ENCODE assay signal across 37 mouse cellular contexts in genomic region chr2:122154479-122154878, GRCm38 (mm10). TPM values are rescaled to one million over a fixed set of nuclear protein-coding genes. Genes with fewer than 3 reads are reported as not detected.
"Had no signal": no experiment of that assay in that cellular context is flagged by ENCODE, and none has a peak within 500 bp of the region (broad histone marks: within the 10 kb centered on the region; RNA-seq: fewer than 3 reads in every experiment).

No protein-coding gene starts in this region.

- H3K4me3 ChIP-seq: gastrocnemius, adult 2 months; heart, embryonic 13.5 days; heart, embryonic 15.5 days; hindbrain, embryonic 10.5 days; hindbrain, embryonic 12.5 days; layer of hippocampus, adult 2 months; left cerebral cortex, adult 2 months; limb, embryonic 10.5 days; limb, embryonic 12.5 days had no signal

- H3K27me3 ChIP-seq: heart, embryonic 13.5 days; heart, embryonic 15.5 days; hindbrain, embryonic 12.5 days; limb, embryonic 12.5 days had no signal

- H3K4me2 ChIP-seq: heart, embryonic 11.5 days; heart, embryonic 13.5 days; heart, embryonic 15.5 days; hindbrain, embryonic 12.5 days; hindbrain, embryonic 14.5 days; limb, embryonic 12.5 days had no signal

- H3K27ac ChIP-seq: gastrocnemius, adult 2 months; heart, embryonic 13.5 days; heart, embryonic 15.5 days; hindbrain, embryonic 10.5 days; hindbrain, embryonic 12.5 days; hindbrain, embryonic 14.5 days; layer of hippocampus, adult 2 months; left cerebral cortex, adult 2 months; limb, embryonic 10.5 days; limb, embryonic 12.5 days; liver, embryonic 14.5 days had no signal

- H3K9me3 ChIP-seq: heart, embryonic 13.5 days; heart, embryonic 15.5 days; hindbrain, embryonic 10.5 days; hindbrain, embryonic 12.5 days; limb, embryonic 10.5 days; limb, embryonic 12.5 days had no signal

- ATAC-seq: hindbrain, embryonic 16.5 days; intestine, postnatal 0 days had no signal

- H3K9ac ChIP-seq: heart, embryonic 13.5 days; heart, embryonic 15.5 days; hindbrain, embryonic 12.5 days; hindbrain, embryonic 14.5 days; limb, embryonic 12.5 days; liver, embryonic 14.5 days had no signal

- H3K4me1 ChIP-seq: hindbrain, embryonic 10.5 days; hindbrain, embryonic 12.5 days; limb, embryonic 10.5 days; limb, embryonic 12.5 days had no signal

- DNase-seq: gastrocnemius, adult 2 months; gastrocnemius, postnatal 10 days; gastrocnemius, postnatal 25 days; heart, postnatal 4 days; kidney, adult 18-20 months; kidney, adult 8-10 months; kidney, postnatal 10 days; kidney, postnatal 25 days; kidney, postnatal 4 days; liver had no signal

RNA-seq across cellular contexts. Expression of gene Trim69, which starts 6.0 kb away (rescaled TPM):
- total RNA-seq: gastrocnemius, adult 2 months; gastrocnemius, postnatal 10 days; gastrocnemius, postnatal 25 days; gastrocnemius, postnatal 4 days; granulocyte monocyte progenitor cell, adult 5-6 weeks; heart, postnatal 25 days; heart, postnatal 4 days; layer of hippocampus, adult 2 months; layer of hippocampus, postnatal 10 days; layer of hippocampus, postnatal 25 days; left cerebral cortex, adult 2 months; left cerebral cortex, postnatal 14 days; left cerebral cortex, postnatal 36 days had no signal
- polyA plus RNA-seq: heart, embryonic 13.5 days; heart, embryonic 15.5 days; heart, postnatal 0 days; hindbrain, embryonic 10.5 days; hindbrain, embryonic 12.5 days; hindbrain, embryonic 14.5 days; intestine, embryonic 14.5 days; kidney, embryonic 14.5 days; kidney, embryonic 16.5 days; limb, embryonic 12.5 days had no signal

RNA-seq across cellular contexts. Expression of gene Patl2, which starts 31.5 kb away (rescaled TPM):
- total RNA-seq: gastrocnemius, adult 2 months; gastrocnemius, postnatal 10 days; gastrocnemius, postnatal 25 days; gastrocnemius, postnatal 4 days; granulocyte monocyte progenitor cell, adult 5-6 weeks; heart, postnatal 25 days; heart, postnatal 4 days; layer of hippocampus, adult 2 months; layer of hippocampus, postnatal 10 days; layer of hippocampus, postnatal 25 days; left cerebral cortex, adult 2 months; left cerebral cortex, postnatal 36 days had no signal
- polyA plus RNA-seq: heart, embryonic 11.5 days; heart, embryonic 13.5 days; hindbrain, embryonic 10.5 days; hindbrain, embryonic 12.5 days; hindbrain, embryonic 14.5 days; intestine, embryonic 14.5 days; kidney, embryonic 14.5 days; kidney, embryonic 16.5 days; limb, embryonic 10.5 days; limb, embryonic 12.5 days had no signal

RNA-seq across cellular contexts. Expression of gene Terb2, which starts 31.6 kb away (rescaled TPM):
- total RNA-seq: gastrocnemius, adult 2 months; gastrocnemius, postnatal 10 days; gastrocnemius, postnatal 25 days; gastrocnemius, postnatal 4 days; granulocyte monocyte progenitor cell, adult 5-6 weeks; heart, postnatal 25 days; heart, postnatal 4 days; layer of hippocampus, adult 2 months; layer of hippocampus, postnatal 10 days; layer of hippocampus, postnatal 25 days; left cerebral cortex, adult 2 months; left cerebral cortex, postnatal 14 days; left cerebral cortex, postnatal 36 days had no signal
- polyA plus RNA-seq: frontal cortex, adult 2 months; heart, embryonic 11.5 days; heart, embryonic 13.5 days; heart, embryonic 15.5 days; heart, postnatal 0 days; hindbrain, embryonic 10.5 days; hindbrain, embryonic 12.5 days; hindbrain, embryonic 14.5 days; hindbrain, embryonic 16.5 days; intestine, embryonic 14.5 days; intestine, postnatal 0 days; kidney, embryonic 14.5 days; kidney, embryonic 16.5 days; limb, embryonic 10.5 days; limb, embryonic 12.5 days; limb, embryonic 14.5 days; liver, embryonic 14.5 days; liver, embryonic 16.5 days had no signal
